Comparison of ENCODE assay signal across 12 mouse cellular contexts in genomic region chr4:12263197-12263596, GRCm38 (mm10).
DNase-seq lines count a peak whose midpoint lies in the region; ATAC-seq and TF ChIP-seq lines count a peak whose summit lies in the region.
"Had no signal": no experiment of that assay in that cellular context is flagged by ENCODE, and none has a peak within 500 bp of the region (broad histone marks: within the 10 kb centered on the region; RNA-seq: fewer than 3 reads in every experiment).

No protein-coding gene starts in this region.

- no peaks in the 10 kb centered on the region for H3K36me3 ChIP-seq in forebrain, embryonic 10.5 days (replicated peaks)
- H3K36me3 ChIP-seq in hindbrain, embryonic 13.5 days, result no peaks in the 10 kb centered on the region
- H3K36me3 ChIP-seq in midbrain, embryonic 15.5 days (replicated peaks), result no peaks in the 10 kb centered on the region
- H3K36me3 ChIP-seq: kidney, embryonic 15.5 days; liver, embryonic 15.5 days had no signal

- ATAC-seq in hindbrain, embryonic 13.5 days (ENCODE audit: low FRiP score), result peak; percentile 90
- ATAC-seq in midbrain, embryonic 15.5 days (replicated peaks), result peak; percentile 93

- TF ChIP-seq CTCF in lung, adult 2 months (IDR thresholded peaks at IDR 0.05; ENCODE audit: insufficient read depth, low read length), result no peak

- 65% methylated on average over 10 of the region's 10 CpGs for WGBS in forebrain, embryonic 10.5 days
- 23% methylated on average over 10 of the region's 10 CpGs for whole genome bisulfite sequencing in hindbrain, embryonic 13.5 days
- WGBS in midbrain, embryonic 15.5 days, result 25% methylated on average over 10 of the region's 10 CpGs
- 90% methylated on average over 10 of the region's 10 CpGs for WGBS in lung, adult 2 months

- H3K27me3 ChIP-seq in forebrain, embryonic 10.5 days (ENCODE audit: poor library complexity, severe bottlenecking), result no peaks in the 10 kb centered on the region
- H3K27me3 ChIP-seq in hindbrain, embryonic 13.5 days, result no peaks in the 10 kb centered on the region
- no peaks in the 10 kb centered on the region for H3K27me3 ChIP-seq in midbrain, embryonic 15.5 days (replicated peaks)
- H3K27me3 ChIP-seq: kidney, embryonic 15.5 days; liver, embryonic 15.5 days had no signal

- peak overlapping the region; percentile 37 for H3K4me2 ChIP-seq in hindbrain, embryonic 13.5 days
- H3K4me2 ChIP-seq in midbrain, embryonic 15.5 days, result peak overlapping the region; percentile 33
- H3K4me2 ChIP-seq: kidney, embryonic 15.5 days; liver, embryonic 15.5 days had no signal

- no peak for TF ChIP-seq POLR2A in lung, adult 2 months (IDR thresholded peaks at IDR 0.05; ENCODE audit: borderline replicate concordance, extremely low read depth, low read depth, low read length)

- DNase-seq in brain, adult 2 months (ENCODE audit: low read depth, low spot score), result peak; percentile 46
- DNase-seq in forebrain, embryonic 10.5 days (ENCODE audit: extremely low spot score, low spot score), result peak; percentile 17
- no peak for DNase-seq in lung, adult 2 months
- no peak for DNase-seq in urinary bladder, postnatal 4 days (ENCODE audit: low spot score in 2 of 2)
- no peak for DNase-seq in gastrocnemius, postnatal 14 days
- DNase-seq: heart, postnatal 36 days; right cerebral cortex, postnatal 4 days; thymus, postnatal 36 days had no signal

- intact Hi-C loops in gastrocnemius, postnatal 14 days (cut with DNase I; ENCODE audit: low total_unique reads), result no loop called here

- no peak overlapping the region for H3K4me3 ChIP-seq in forebrain, embryonic 10.5 days
- no peak overlapping the region for H3K4me3 ChIP-seq in hindbrain, embryonic 13.5 days
- no peak overlapping the region for H3K4me3 ChIP-seq in midbrain, embryonic 15.5 days
- no peak overlapping the region for H3K4me3 ChIP-seq in lung, adult 2 months (replicated peaks; ENCODE audit: extremely low read depth, low read depth, low read length)
- H3K4me3 ChIP-seq: kidney, embryonic 15.5 days; liver, embryonic 15.5 days had no signal

- 0 out of 2 replicates have a peak overlapping the region, but pooled peaks have one; percentile 15 for H3K27ac ChIP-seq in forebrain, embryonic 10.5 days
- peak overlapping the region; percentile 64 for H3K27ac ChIP-seq in hindbrain, embryonic 13.5 days
- H3K27ac ChIP-seq in midbrain, embryonic 15.5 days, result peak overlapping the region; percentile 66
- H3K27ac ChIP-seq: kidney, embryonic 15.5 days; liver, embryonic 15.5 days had no signal

- H3K9me3 ChIP-seq in forebrain, embryonic 10.5 days, result no peaks in the 10 kb centered on the region
- H3K9me3 ChIP-seq in hindbrain, embryonic 13.5 days, result no peaks in the 10 kb centered on the region
- no peaks in the 10 kb centered on the region for H3K9me3 ChIP-seq in midbrain, embryonic 15.5 days
- H3K9me3 ChIP-seq: kidney, embryonic 15.5 days; liver, embryonic 15.5 days had no signal

- H3K9ac ChIP-seq in hindbrain, embryonic 13.5 days, result no peak overlapping the region
- no peak overlapping the region for H3K9ac ChIP-seq in midbrain, embryonic 15.5 days
- H3K9ac ChIP-seq: kidney, embryonic 15.5 days; liver, embryonic 15.5 days had no signal

- H3K4me1 ChIP-seq in forebrain, embryonic 10.5 days, result peaks cover 11% of the 10 kb centered on the region; the same call in 1 of the 2 replicates
- no peaks in the 10 kb centered on the region for H3K4me1 ChIP-seq in hindbrain, embryonic 13.5 days (replicated peaks)
- peaks cover 7% of the 10 kb centered on the region; the same call in 1 of the 2 replicates for H3K4me1 ChIP-seq in midbrain, embryonic 15.5 days
- no peaks in the 10 kb centered on the region for H3K4me1 ChIP-seq in lung, adult 2 months (ENCODE audit: control insufficient read depth, insufficient read depth, low read length)
- H3K4me1 ChIP-seq: kidney, embryonic 15.5 days; liver, embryonic 15.5 days had no signal

Comparison
In these comparisons a context has a peak if more than half of its experiments do, and no peak if none do; other contexts are left out.
1. DNase-seq: peak in brain, adult 2 months (single experiment) and forebrain, embryonic 10.5 days (single experiment); none in lung, adult 2 months (single experiment), urinary bladder, postnatal 4 days (0 of 2) and gastrocnemius, postnatal 14 days (single experiment).
2. H3K27ac ChIP-seq: peak in every context shown above with its lines; median percentile 66 in midbrain, embryonic 15.5 days; 64 in hindbrain, embryonic 13.5 days; 15 in forebrain, embryonic 10.5 days.